Mouse (Mus musculus) adrenal gland (tissue): Measurements from ENCODE around the gene Msmp.
"Not testable (repeated sequence)": the region's sequence is repeated elsewhere in the genome, so short reads cannot be mapped to it uniquely, and the experiment has no call there.

Experiments
- intact Hi-C: fragments of 180-260 bp; cut with DNase I; formaldehyde crosslinking; loops from one replicate; pipeline ENCODE4 v1.15.1; 2025

Msmp gene

DNA sequence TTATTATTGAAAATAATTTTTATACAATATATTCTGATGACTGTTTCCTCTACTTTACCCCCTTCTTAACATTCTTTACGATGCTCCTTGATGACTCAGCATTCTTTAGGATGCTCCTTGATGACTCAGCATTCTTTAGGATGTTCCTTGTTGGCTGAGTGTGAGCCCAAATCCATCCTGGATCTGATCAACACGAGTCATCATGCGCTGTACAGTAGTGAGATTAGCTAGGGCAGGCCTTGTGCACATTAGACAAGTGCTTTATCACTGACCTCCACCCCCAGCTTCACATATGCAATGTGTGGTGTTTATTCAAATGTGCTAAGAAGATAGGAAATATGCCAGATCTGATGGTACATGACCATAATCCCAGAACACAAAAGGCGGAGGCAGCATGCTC is 13.9 kb upstream of the Msmp start:
- intact Hi-C loops = no loop called here

- intact Hi-C loops = not testable (repeated sequence)
Measured at GRCm38 (mm10) chr4:43596597-43596996, 12.3 kb upstream of the Msmp start.

GRCm38 (mm10) chr4:43593453-43593852 is 9.2 kb upstream of the Msmp start:
- intact Hi-C loops = no loop called here

DNA sequence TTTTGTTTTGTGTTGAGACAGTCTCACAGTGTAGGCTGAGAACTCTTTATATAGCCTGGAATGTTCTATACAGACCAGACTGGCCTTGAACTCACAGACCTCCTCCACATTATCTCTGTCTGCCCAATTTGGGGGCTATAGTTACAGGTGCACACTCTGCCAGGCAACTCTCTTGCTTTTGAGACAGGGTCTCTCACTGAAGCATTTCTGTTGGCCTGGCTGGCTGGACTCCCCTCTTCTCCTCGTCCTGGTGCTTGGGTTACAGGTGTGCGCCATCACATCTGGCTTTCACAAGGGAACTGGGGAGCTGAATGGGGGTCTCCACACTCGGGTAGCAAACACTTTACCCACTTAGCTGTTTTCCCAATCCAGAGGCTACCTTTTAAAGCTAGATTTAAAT is 7.7 kb upstream of the Msmp start:
- intact Hi-C loops = no loop called here

GRCm38 (mm10) chr4:43591543-43591942 is 7.2 kb upstream of the Msmp start:
- intact Hi-C loops = no loop called here

DNA sequence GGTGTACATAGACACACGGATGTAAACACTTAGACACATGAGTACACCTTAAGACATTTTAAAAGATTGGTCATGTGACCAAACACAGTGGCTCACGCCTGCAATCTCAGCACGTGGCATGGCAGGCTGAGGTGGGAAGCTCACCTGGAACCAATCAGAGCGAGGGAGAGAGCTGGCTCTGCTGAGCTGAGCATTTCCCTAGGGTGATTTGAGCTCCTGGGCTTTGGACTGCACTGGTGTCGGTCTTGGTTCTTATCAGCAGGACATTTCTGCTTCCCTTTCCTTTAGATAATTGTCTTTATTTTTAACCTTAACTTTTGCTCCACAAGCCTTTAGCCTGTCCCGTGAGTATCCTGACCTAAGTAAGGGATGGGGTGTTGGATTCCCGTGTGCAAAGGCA is 3.4 kb upstream of the Msmp start:
- intact Hi-C loops = no loop called here

DNA sequence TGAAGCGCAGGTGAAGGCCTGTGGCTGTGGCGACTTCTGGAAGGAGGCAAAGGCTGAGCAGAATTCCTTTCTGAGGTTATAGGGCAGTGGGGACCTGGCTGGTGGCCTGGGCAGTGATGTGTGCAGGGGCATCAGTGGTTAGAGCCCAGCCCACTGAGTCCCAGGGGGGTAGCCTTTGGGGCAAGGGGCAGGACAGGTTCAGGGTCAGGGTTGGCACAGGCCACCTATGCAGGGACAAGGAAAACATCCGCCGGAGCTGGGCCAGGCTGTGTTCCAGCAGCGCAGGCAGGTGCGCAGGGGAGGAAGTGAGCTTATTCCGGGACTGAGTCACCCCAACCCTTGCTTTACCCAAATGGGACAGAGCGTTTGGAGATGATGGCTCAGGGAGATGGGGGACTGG is 2.1 kb upstream of the Msmp start:
- intact Hi-C loops = no loop called here

GRCm38 (mm10) chr4:43585682-43586081 is 1.4 kb upstream of the Msmp start:
- intact Hi-C loops = no loop called here

DNA sequence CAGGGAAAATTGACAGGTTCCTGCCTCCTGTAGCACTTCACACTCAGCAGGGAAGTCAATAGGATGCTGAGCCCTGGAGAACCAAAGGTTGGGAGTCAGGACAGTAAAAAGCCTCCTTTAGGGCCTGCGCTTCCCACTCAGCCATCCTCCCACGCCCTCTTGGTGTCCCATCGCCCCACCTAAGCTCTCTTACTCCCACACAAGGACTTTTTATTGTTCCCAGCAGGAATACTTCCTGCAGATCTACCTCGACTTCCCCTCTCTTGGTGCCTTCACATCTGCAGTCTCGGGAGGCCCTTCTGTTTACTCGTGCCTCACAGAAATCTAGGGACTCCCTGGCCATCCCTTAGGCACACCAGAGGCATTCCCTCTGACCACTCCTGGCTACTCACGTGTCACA is 873 bp downstream of the Msmp start:
- intact Hi-C loops = no loop called here

- intact Hi-C loops = no loop called here
Measured at GRCm38 (mm10) chr4:43582241-43582640, 2.1 kb downstream of the Msmp start.

GRCm38 (mm10) chr4:43581381-43581780 is 2.9 kb downstream of the Msmp start:
- intact Hi-C loops = no loop called here

- intact Hi-C loops = no loop called here
Measured at GRCm38 (mm10) chr4:43580721-43581120, 3.6 kb downstream of the Msmp start.

DNA sequence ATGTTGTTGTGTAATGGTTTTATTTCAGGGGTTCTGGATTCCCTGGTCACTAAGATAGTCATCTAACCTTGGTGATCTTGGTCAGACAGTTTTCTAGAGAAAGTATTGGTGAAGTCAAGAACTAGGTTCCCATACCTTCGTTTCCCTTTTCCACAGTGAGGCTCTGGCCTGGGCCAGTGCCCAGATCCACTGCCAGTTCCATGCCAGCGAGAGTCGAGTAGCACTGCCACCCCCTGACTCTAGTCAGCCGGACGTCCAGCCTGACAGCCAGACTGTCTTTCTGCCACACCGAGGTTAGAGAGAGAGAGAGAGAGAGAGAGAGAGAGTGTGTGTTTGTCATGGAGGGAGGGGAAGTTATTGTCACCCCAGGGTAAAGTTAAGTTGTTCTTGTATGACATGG is 4.6 kb downstream of the Msmp start:
- intact Hi-C loops = loop anchor here (5.0 kb wide), 1 partner anchor 47 kb away; no protein-coding TSS in a partner anchor

DNA sequence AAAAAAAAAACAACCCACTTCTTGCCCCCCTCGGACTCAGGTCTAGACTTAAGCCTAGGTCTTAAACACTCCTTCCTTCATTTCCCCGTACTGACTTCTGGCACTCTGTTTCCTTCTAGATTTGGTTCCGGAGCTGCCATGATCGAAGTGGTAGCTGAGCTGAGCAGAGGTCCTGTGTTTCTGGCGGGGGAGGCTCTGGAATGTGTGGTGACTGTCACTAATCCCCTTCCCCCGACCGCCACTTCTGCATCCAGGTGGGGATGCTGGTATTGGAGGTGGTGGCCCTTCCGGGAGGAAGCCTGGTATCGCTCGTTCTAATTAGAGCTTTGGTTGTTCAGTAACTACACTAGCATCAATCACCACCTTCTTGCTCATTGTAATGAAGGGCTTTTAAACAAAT is 5.0 kb downstream of the Msmp start:
- intact Hi-C loops = loop anchor here (5.0 kb wide), 1 partner anchor 47 kb away; no protein-coding TSS in a partner anchor

DNA sequence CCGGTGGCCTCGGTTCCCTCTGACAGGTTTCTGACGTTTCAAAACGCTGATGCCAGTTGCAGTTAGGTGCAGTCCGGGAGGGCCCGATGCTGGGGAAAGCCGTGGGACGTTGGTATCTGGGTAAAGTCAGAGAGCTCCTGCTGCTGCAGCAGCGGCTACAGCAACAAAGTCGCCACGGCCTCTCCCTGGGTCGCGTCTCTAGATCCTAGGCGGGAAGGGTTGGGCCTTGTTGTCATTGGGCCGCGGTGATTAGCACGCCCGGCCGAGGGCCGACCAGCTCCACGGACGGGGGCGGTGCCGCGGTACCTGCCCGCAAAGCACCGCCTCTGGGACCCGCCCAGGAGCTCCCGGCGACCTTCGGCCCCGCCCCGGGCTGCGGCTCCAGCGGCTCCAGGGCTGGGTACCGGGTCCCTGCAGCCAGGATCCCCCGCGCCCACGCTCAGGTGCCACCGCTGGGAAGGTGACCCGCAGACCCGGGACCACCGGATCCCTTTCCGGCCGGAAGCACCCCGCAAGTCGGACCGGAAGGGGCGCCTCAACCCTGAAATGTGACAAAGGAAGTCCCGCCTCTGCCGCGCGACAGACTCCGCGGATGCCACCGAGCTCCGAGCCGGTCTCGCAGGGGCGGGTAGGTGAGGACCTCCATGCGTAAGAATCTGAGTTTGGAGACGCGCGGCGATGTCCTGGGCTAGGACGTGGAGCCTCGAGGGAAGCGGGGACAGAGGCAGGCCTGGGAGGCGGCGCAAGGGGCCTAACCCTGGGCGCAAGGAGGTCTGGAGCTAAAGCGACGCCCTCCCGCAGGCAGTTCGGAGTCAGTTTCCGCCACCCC is 5.7 kb downstream of the Msmp start, which contains the start of the genes Rgp1 and Gba2:
TSS of gene Rgp1 (plus strand) at position 340 of the 829 bp plus-strand sequence.
TSS of gene Gba2 (minus strand) at position 498 of the 829 bp plus-strand sequence.
- intact Hi-C loops = loop anchor here (5.0 kb wide), 1 partner anchor 46 kb away; no protein-coding TSS in a partner anchor

DNA sequence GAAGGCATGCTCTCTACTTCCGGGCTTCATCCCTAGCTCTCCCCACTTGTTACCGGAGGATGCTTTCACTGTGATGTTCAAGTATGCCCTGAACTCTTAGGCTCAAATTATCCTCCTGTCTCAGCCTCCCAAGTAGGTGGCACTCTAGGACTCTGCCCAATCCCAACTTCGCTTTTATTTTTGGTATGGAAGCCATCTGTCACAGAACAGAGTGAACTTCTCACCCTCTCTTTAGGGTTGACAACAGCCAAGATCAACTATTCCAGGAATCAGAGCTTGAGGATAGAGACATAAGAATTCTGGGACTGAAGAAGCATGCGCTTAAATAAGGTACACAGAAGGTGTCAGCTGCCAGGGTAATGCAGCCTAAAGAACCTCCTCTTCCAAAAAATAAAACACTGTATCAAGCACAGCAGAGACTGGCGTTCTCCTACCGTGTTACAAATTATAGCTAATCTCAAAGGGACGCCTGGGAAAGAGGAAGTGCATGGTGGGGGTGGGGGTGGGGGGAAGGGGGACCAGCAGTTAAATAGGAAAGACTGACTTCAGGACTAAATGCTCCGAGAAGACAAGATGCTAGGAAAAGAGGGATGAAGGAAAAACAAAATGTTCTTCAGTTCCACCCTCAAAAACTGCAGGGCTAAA is 6.9 kb downstream of the Msmp start:
- intact Hi-C loops = loop anchor here (5.0 kb wide), 1 partner anchor 45 kb away; no protein-coding TSS in a partner anchor

GRCm38 (mm10) chr4:43575356-43575755 is 8.9 kb downstream of the Msmp start:
- intact Hi-C loops = loop anchor here (5.0 kb wide), 1 partner anchor 43 kb away; no protein-coding TSS in a partner anchor

DNA sequence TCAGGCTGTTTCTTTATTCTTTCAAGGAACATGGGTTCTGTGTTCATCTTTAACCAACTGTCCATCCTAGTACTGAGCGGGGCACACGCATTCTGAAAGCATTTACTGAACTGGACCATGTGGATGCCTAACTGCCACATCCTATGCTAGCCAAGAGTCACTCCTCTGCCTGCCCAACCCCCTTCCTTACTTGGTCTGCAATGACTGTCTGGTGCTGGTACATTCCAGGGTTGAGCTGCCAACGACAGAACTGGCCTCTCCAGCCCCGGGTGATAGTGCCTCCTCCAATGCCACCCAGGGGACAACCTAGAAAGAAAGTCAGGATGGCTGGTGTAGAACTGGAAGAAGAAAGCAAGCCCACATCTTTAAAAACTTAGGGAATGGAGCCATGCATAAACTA is 10.7 kb downstream of the Msmp start:
- intact Hi-C loops = no loop called here

- intact Hi-C loops = no loop called here
Measured at GRCm38 (mm10) chr4:43571395-43572045, 12.8 kb downstream of the Msmp start.

- intact Hi-C loops = no loop called here
Measured at GRCm38 (mm10) chr4:43567140-43567539, 17.2 kb downstream of the Msmp start.

GRCm38 (mm10) chr4:43564231-43564630 is 20.1 kb downstream of the Msmp start:
- intact Hi-C loops = no loop called here

DNA sequence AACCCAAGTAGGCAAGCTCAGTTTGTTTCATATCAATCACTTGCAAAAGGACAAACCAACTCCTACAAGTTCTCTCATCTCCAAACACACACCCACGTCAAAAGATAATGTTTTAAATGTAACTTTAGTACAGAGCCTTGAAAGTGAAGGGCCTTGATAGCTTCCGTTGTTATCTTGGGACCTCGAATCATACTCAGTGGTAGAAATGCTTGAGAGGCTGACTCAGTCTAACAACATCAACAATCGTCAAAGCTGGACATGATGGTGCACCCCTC is 20.8 kb downstream of the Msmp start:
- intact Hi-C loops = no loop called here
